Mouse (Mus musculus) small intestine, adult 2 months (tissue): ENCODE measurements around the gene Msi2.

Experiments used
- CTCF ChIP-seq: fragments of 200-500 bp; IDR thresholded peaks from 2 replicates; pipeline ENCODE4 v1.5.1; 2012; ENCODE audit warnings: low read depth, mild to moderate bottlenecking, control low read depth, inconsistent platforms, low read length, moderate library complexity, mixed read lengths; ENCODE audit not compliant: insufficient replicate concordance, insufficient read length; ENCODE audit errors: extremely low read depth
- POLR2A ChIP-seq: fragments of 200-500 bp; IDR thresholded peaks from 2 replicates; pipeline ENCODE4 v1.6.1; 2012; ENCODE audit warnings: low read depth, mild to moderate bottlenecking, control low read depth, inconsistent platforms, low read length, moderate library complexity

DNA sequence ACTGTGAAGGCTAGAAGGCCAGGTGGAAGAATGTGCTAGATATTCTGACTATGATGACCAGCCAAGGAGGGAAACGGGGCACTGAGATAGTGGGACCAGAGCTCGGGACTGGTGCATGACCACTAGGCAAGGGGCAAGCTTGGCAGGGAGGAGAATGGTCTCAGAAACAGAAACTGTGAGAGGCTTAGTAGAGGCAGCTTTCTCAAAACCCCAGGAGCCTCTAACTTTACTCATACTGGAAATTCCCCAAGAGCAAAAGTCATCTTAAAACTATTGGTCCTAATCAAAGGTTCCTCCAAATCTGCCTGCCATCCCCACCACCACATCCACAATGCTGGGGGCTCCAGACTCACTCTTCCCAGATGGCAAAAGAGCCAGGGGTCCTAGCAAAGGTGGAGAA, 181.5 kb downstream of the Msi2 start:
- TF ChIP-seq CTCF (no peak), POLR2A (no peak)
